Mouse (Mus musculus): ENCODE data around the gene Lnx1. TPM values are rescaled to one million over a fixed set of nuclear protein-coding genes. Genes with fewer than 3 reads are reported as not detected.
A peak's percentile ranks its signal among the peaks of the same experiment; 100 is the strongest.

The Lnx1 gene
- total and polyA plus RNA-seq, 2 experiments from 2014 or later, result 17.8 to 32.0 TPM

DNA sequence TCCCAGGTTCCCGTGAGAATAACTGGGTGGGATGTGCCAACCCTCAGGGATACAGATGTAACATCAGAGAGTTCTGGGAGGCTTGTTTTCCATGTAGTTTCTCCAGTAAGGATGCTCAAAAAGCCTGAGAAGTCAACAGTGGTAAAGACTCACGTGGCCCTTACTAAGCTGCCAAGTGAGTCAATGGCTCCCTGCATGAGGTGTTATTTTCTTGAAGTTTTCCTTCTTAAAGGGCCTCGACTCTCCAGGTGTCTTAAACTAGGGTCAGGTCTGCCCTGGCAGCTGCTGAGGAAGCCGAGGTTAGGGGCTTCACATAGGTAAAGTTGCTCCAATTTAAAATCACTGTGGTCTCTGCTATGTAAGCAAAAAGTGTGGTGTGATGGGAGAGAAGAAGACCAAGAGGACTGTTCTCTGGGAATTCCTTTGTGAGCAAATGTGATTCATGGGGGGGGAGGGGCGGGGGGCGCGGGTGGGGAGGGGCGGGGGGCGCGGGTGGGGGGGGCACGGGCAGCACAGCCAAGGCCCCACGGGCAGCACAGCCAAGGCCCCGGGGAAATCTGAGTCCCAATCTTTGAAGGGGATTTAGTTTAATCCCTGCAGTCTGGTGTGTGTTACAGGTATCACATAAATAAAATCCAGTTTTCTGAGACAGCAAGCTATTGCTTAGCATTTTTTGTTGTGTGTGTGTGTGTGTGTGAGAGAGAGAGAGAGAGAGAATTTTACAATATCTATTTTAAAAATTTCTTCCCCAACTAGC is 84.7 kb downstream of the Lnx1 start:
- 66% methylated on average over 13 of the region's 13 CpGs for WGBS
- no peak overlapping the region for H3K9ac ChIP-seq (replicated peaks; ENCODE audit: low read length)
- ATAC-seq, result no peak
- no peaks in the 10 kb centered on the region for H3K36me3 ChIP-seq (ENCODE audit: insufficient read depth, low read length)
- TF ChIP-seq CTCF (IDR thresholded peaks at IDR 0.05; ENCODE audit: low read depth), result no peak
- H3K9me3 ChIP-seq (ENCODE audit: low read length), result no peaks in the 10 kb centered on the region
- H3K4me1 ChIP-seq (ENCODE audit: insufficient read depth, low read length), result no peaks in the 10 kb centered on the region
- H3K4me3 ChIP-seq (ENCODE audit: low read length), result no peak overlapping the region
- H3K27me3 ChIP-seq (ENCODE audit: insufficient read depth, low read length), result no peaks in the 10 kb centered on the region
- no peak overlapping the region for H3K4me2 ChIP-seq (ENCODE audit: low read depth, low read length)
- no peak for DNase-seq (ENCODE audit: low spot score)
- no peak overlapping the region for H3K27ac ChIP-seq

DNA sequence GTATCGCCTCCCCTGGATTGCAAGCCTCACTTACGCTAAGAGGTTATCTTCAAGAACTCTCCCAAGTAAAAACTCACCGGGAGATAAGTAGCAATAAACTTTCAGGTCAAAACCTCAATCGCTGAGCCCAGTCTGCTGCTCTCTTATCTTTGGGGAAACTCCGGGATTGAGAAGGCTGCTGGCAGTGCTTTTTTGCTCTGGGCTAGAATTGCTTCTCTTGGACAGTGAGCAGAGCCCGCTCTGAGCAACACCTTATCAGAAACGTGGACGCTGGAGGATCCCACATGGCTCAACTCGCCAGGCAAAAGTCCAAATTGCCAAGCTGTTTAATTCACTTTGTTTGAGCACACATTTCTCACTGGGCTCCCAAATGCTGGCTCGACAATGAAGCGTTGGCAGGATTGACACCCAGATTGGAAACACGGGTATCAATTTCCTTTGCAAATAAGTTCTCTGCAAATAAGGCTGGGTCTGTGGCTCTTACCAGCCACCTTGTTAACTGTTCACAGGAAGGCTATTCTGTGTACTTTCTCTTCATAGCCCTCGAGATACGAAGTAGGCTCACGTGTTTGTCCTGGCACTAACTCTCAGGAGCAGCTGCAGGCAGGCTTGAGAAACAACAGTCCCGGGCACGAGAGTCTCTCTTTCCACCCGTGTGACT is 89.1 kb downstream of the Lnx1 start:
- 59% methylated on average over 18 of the region's 18 CpGs for WGBS
- no peaks in the 10 kb centered on the region for H3K9me3 ChIP-seq (ENCODE audit: low read length)
- no peak for TF ChIP-seq CTCF (IDR thresholded peaks at IDR 0.05; ENCODE audit: low read depth)

DNA sequence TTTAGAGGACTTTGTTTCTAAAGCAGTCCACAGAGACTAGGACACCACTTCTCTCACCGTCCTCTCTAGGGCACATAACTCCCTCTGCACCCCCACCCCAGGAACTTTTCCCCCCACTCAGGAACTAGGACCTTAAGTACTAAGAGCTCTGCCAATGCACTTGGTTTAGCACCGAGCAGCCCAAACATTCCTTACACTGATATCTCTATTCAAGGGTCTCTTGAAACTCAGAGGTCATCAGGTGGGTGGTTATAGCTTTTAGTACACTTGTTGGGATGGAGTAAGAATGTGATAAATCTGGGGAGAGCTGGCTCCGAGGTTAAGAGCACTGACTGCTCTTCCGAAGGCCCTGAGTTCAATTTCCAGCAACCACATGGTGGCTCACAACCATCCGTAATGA is 90.0 kb downstream of the Lnx1 start:
- ATAC-seq (no peak), DNase-seq (ENCODE audit: low spot score) (no peak)
- Histone ChIP-seq H3K36me3 (ENCODE audit: insufficient read depth, low read length) (no peaks in the 10 kb centered on the region; the same call in 1 of the 2 replicates), H3K9ac (replicated peaks; ENCODE audit: low read length) (no peak overlapping the region), H3K27me3 (ENCODE audit: insufficient read depth, low read length) (no peaks in the 10 kb centered on the region), H3K4me1 (ENCODE audit: insufficient read depth, low read length) (no peaks in the 10 kb centered on the region), H3K4me3 (ENCODE audit: low read length) (no peak overlapping the region), H3K4me2 (ENCODE audit: low read depth, low read length) (no peak overlapping the region), H3K27ac (no peak overlapping the region), H3K9me3 (ENCODE audit: low read length) (no peaks in the 10 kb centered on the region)
- 88% methylated on average over 5 of the region's 5 CpGs for WGBS
- TF ChIP-seq CTCF (IDR thresholded peaks at IDR 0.05; ENCODE audit: low read depth), result no peak

More for the DNA sequence above, 89.1 kb downstream of the Lnx1 start:
- no peaks in the 10 kb centered on the region for H3K4me1 ChIP-seq (ENCODE audit: insufficient read depth, low read length)
- no peak overlapping the region for H3K4me3 ChIP-seq (ENCODE audit: low read length)
- H3K27me3 ChIP-seq (ENCODE audit: insufficient read depth, low read length), result no peaks in the 10 kb centered on the region
- ATAC-seq (no peak), DNase-seq (ENCODE audit: low spot score) (peak; percentile 22)
- H3K9ac ChIP-seq (replicated peaks; ENCODE audit: low read length), result no peak overlapping the region
- no peak overlapping the region for H3K27ac ChIP-seq
- no peaks in the 10 kb centered on the region for H3K36me3 ChIP-seq (ENCODE audit: insufficient read depth, low read length)
- H3K4me2 ChIP-seq (ENCODE audit: low read depth, low read length), result no peak overlapping the region

DNA sequence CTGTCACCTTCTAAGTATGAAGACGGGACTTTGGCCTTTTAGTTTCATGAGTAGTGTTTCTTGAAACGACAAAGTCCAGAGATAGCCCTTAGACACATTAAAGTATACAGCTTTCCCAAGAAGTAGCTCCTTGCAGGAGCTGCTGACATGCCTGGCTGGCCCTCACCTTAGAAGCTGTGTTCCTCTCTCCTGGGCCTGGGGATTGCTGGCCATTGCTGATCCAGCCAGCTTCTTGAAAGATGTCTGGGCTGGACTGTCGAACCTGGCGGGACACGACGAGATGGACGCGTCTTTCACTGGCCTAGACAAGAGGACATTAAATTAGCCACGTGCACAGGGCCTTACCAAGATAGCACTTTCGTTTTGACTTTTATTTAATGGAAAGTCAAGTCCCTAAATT is 92.2 kb downstream of the Lnx1 start:
- ATAC-seq, result no peak
- DNase-seq (ENCODE audit: low spot score), result no peak
- H3K36me3 ChIP-seq (ENCODE audit: insufficient read depth, low read length), result no peaks in the 10 kb centered on the region; the same call in 1 of the 2 replicates
- H3K4me3 ChIP-seq (ENCODE audit: low read length), result no peak overlapping the region
- no peak for TF ChIP-seq CTCF (IDR thresholded peaks at IDR 0.05; ENCODE audit: low read depth)
- H3K4me1 ChIP-seq (ENCODE audit: insufficient read depth, low read length), result no peaks in the 10 kb centered on the region
- H3K27me3 ChIP-seq (ENCODE audit: insufficient read depth, low read length), result no peaks in the 10 kb centered on the region
- no peaks in the 10 kb centered on the region for H3K9me3 ChIP-seq (ENCODE audit: low read length)
- no peak overlapping the region for H3K4me2 ChIP-seq (ENCODE audit: low read depth, low read length)
- H3K9ac ChIP-seq (replicated peaks; ENCODE audit: low read length), result no peak overlapping the region
- no peak overlapping the region for H3K27ac ChIP-seq
- 93% methylated on average over 10 of the region's 10 CpGs for WGBS

DNA sequence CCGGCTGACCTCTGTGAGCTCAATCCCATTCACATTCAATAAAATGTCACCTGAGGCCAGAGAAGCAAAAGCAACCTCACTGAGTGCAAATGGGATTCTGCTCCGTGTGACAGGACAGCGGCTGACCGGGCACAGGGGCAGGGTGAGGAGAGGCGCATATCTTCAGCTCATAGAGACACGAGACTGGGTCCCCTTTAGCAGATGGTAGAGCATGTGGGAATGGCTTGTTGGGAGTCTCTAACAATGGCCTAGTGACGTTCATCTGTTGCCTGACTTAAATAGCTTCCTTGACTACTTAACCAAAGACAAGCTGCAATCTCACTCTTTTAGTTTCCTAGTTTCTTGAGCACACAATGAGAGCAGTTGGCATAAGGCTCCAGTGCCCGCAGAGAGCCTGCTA is 96.5 kb downstream of the Lnx1 start:
- WGBS, result 81% methylated on average over 8 of the region's 8 CpGs
- DNase-seq (ENCODE audit: low spot score) (no peak), ATAC-seq (no peak)
- no peak for TF ChIP-seq CTCF (IDR thresholded peaks at IDR 0.05; ENCODE audit: low read depth)
- Histone ChIP-seq H3K4me2 (ENCODE audit: low read depth, low read length) (no peak overlapping the region), H3K9me3 (ENCODE audit: low read length) (no peaks in the 10 kb centered on the region), H3K27me3 (ENCODE audit: insufficient read depth, low read length) (no peaks in the 10 kb centered on the region), H3K27ac (no peak overlapping the region), H3K9ac (replicated peaks; ENCODE audit: low read length) (no peak overlapping the region), H3K4me1 (ENCODE audit: insufficient read depth, low read length) (no peaks in the 10 kb centered on the region), H3K4me3 (ENCODE audit: low read length) (no peak overlapping the region), H3K36me3 (ENCODE audit: insufficient read depth, low read length) (no peaks in the 10 kb centered on the region; the same call in 1 of the 2 replicates)

DNA sequence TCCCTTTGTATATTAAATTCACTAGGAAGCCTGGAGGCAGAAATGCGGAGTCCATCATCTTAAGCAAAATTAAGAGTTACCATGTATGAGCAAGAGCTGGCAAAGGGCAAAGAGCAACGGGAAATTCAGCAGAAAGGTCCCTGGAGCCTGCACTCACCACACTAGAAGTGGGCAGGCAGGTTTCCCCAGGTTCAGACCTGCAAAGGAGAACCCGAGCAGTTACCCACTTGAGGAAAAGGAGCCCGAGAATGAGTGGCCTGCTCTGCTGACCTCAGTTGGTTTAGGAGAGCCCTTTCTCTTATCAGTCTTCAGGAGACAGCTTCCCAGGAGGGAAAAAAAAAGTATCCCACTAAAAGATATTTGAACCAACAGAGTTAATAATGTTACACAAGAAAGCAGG is 99.4 kb downstream of the Lnx1 start:
- Histone ChIP-seq H3K4me1 (ENCODE audit: insufficient read depth, low read length) (no peaks in the 10 kb centered on the region), H3K4me2 (ENCODE audit: low read depth, low read length) (no peak overlapping the region), H3K9me3 (ENCODE audit: low read length) (no peaks in the 10 kb centered on the region), H3K9ac (replicated peaks; ENCODE audit: low read length) (no peak overlapping the region), H3K36me3 (ENCODE audit: insufficient read depth, low read length) (no peaks in the 10 kb centered on the region; the same call in 1 of the 2 replicates), H3K27me3 (ENCODE audit: insufficient read depth, low read length) (no peaks in the 10 kb centered on the region), H3K27ac (no peak overlapping the region), H3K4me3 (ENCODE audit: low read length) (no peak overlapping the region)
- 84% methylated on average over 4 of the region's 4 CpGs for WGBS
- DNase-seq (ENCODE audit: low spot score), result no peak
- TF ChIP-seq CTCF (IDR thresholded peaks at IDR 0.05; ENCODE audit: low read depth), result no peak
- ATAC-seq, result no peak

DNA sequence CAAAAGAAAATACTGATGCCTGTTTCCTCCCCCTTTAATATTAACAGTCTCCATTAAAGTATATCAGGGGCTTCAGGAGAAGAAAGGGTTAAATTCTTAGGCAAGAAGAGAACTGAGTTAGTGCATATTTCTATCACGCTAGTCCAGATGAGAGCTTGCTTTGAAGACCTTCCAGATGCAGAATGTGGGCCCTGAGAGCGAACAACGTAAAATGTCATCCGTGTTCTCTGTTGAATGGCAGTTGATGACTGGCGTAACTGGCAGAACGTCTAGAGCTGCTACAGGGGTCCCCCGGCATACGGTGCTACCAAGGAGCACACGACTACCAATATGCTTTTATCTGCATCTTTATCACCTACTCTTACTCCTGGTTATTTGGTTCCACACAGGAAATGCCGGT is 100.3 kb downstream of the Lnx1 start:
- DNase-seq (ENCODE audit: low spot score) (no peak), ATAC-seq (no peak)
- no peak for TF ChIP-seq CTCF (IDR thresholded peaks at IDR 0.05; ENCODE audit: low read depth)
- WGBS, result 85% methylated on average over 10 of the region's 10 CpGs
- no peak overlapping the region for H3K9ac ChIP-seq (replicated peaks; ENCODE audit: low read length)
- no peaks in the 10 kb centered on the region for H3K9me3 ChIP-seq (ENCODE audit: low read length)
- no peaks in the 10 kb centered on the region for H3K27me3 ChIP-seq (ENCODE audit: insufficient read depth, low read length)
- no peak overlapping the region for H3K4me3 ChIP-seq (ENCODE audit: low read length)
- H3K4me2 ChIP-seq (ENCODE audit: low read depth, low read length), result no peak overlapping the region
- no peaks in the 10 kb centered on the region; the same call in 1 of the 2 replicates for H3K36me3 ChIP-seq (ENCODE audit: insufficient read depth, low read length)
- H3K27ac ChIP-seq, result no peak overlapping the region
- H3K4me1 ChIP-seq (ENCODE audit: insufficient read depth, low read length), result no peaks in the 10 kb centered on the region
